Mouse (Mus musculus) kidney, adult 18-20 months (tissue): ENCODE data around the gene Atf7ip.

Experiments
- DNase-seq: peaks from one replicate; pipeline ENCODE4 v3.0.0; 2021

The Atf7ip gene

DNA sequence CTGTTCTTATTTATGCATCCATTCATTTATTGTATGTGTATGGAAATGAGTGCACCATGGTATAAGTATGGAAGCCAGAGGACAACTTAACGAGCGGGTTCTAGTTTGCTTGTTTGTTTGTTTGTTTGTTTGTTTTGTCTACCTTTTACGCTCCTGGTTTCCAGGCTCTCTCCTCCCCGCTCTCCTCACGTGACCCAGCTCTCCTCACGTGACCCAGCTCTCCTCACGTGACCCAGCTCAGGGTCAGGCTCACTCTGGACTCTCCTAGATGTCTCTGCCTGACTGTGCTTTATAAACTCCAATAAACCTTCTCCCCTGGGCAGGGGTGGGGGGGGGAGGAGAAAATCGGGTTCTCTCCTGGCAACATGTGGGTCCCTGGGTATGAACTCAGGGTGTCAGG is 144.7 kb downstream of the Atf7ip start:
- no peak for DNase-seq

DNA sequence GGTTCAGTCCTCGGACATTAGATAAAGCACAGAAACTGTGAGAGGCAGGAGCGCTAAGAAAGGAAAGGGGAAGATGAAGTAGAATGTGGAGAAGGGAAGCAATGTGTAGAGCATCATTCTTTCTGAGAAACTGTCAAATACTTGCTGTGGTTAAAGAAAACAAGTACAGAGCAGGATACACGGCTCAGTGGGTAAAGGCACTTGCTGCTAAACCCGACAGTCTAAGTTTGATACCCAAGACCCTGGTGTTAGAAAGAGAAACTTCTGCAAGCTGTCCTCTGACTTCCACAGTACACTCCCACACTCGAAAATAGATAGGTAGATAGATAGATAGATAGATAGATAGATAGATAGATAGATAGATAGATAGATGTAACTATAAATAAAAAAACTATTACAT is 147.4 kb downstream of the Atf7ip start:
- DNase-seq: no peak

DNA sequence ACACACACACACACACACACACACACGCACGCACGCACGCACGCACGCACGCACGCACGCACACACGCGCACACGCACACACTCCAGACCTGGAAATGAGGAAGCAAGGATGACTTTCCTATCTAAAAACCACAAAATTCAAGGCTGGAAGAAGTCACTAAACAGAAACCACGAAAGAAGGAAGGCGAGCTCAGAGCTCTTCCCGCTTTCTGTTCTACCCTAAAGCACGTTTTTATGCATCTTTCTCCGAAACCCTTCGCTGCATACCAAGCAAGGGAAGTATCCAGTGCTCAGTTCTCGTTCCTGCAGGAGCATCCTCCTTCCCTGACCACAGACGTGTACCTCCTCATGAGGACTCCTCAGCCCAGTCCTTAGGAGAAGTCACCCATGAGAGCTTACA is 148.5 kb downstream of the Atf7ip start:
- DNase-seq: no peak

DNA sequence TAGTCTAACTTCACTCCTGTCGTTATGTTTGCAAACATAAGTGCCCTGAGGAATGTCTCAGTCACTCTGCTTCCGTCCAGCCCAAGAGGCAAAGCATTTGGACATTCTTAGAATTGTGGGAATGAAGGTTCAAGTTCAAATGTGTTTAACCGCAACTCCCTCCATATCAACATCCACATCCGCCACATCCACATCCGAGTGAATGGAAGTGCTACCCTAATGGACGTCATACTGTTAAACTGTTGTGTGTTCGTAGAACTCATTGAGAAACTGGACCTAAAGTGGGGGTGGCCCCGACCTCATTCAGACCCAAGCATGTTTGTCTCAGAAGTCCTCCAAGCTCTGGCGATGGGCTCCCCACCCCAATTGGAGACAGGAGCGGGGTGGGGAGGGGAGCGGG is 149.8 kb downstream of the Atf7ip start:
- no peak for DNase-seq

DNA sequence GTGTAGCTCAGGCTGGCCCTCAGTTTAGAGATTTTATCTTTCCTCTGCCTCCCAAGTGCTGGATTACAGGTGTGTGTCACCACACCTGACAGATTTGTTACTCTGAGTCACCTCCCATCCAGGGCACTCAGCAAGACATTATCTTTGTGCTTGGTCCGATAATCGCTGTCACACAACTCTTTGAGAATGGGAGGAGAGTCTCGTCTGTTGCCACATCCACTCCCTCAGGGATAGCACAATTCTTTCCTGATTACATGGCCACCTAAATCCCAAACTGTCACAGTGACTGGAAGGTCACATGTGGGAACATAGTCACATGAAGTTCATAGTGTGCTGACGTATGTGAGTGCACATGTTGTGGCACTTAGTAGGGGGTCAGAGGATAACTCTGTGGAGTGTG is 152.3 kb downstream of the Atf7ip start:
- no peak for DNase-seq

DNA sequence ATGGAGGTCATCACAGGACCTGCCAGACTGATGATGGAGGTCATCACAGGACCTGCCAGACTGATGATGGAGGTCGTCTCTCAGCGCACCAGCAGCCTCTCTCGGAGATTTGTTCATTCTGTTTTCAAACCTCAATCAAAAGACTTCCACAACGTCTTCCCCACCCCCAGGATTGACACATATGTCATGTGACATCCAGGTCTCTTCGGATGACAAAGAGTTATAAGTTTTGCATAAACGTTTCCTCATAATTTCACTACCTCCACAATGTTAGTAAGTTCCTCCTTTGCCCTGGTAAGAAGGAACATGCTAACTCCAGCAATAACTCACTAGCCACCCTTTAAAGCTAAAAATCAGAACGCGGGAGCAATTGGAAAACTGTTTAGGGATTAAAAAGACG is 153.3 kb downstream of the Atf7ip start:
- no peak for DNase-seq
